21 mouse cellular contexts compared by ENCODE assay signal in genomic region chr2:81287414-81287813, GRCm38 (mm10).
"Had no signal": no experiment of that assay in that cellular context is flagged by ENCODE, and none has a peak within 500 bp of the region (broad histone marks: within the 10 kb centered on the region; RNA-seq: fewer than 3 reads in every experiment).

No protein-coding gene starts in this region.

- H3K4me2 ChIP-seq: limb, embryonic 12.5 days; limb, embryonic 15.5 days; liver, embryonic 11.5 days; lung, embryonic 15.5 days; midbrain, embryonic 12.5 days; midbrain, embryonic 15.5 days; stomach, embryonic 15.5 days had no signal

- H3K4me1 ChIP-seq: limb, embryonic 15.5 days; lung, embryonic 15.5 days; midbrain, embryonic 12.5 days; midbrain, embryonic 15.5 days; stomach, embryonic 15.5 days had no signal

- ATAC-seq: intestine, embryonic 16.5 days; liver, postnatal 0 days; midbrain, embryonic 15.5 days had no signal

- H3K9me3 ChIP-seq: limb, embryonic 15.5 days; lung, embryonic 15.5 days; midbrain, embryonic 12.5 days; midbrain, embryonic 15.5 days; stomach, embryonic 15.5 days had no signal

- H3K36me3 ChIP-seq: limb, embryonic 12.5 days; limb, embryonic 15.5 days; lung, embryonic 15.5 days; midbrain, embryonic 12.5 days; midbrain, embryonic 15.5 days; stomach, embryonic 15.5 days had no signal

- H3K27me3 ChIP-seq: limb, embryonic 12.5 days; limb, embryonic 15.5 days; lung, embryonic 15.5 days; midbrain, embryonic 12.5 days; midbrain, embryonic 15.5 days; stomach, embryonic 15.5 days had no signal

- DNase-seq: kidney, adult 18-20 months; kidney, adult 9 months; kidney, postnatal 14 days; kidney, postnatal 4 days; left cerebral cortex, postnatal 4 days; liver, postnatal 0 days; lung, postnatal 14 days; lung, postnatal 4 days; right cerebral cortex, adult 18-20 months; right cerebral cortex, postnatal 14 days; right cerebral cortex, postnatal 4 days; thymus, postnatal 25 days had no signal

- H3K4me3 ChIP-seq: limb, embryonic 12.5 days; limb, embryonic 15.5 days; lung, embryonic 15.5 days; midbrain, embryonic 12.5 days; midbrain, embryonic 15.5 days; stomach, embryonic 15.5 days had no signal

- H3K27ac ChIP-seq: limb, embryonic 12.5 days; limb, embryonic 15.5 days; liver, embryonic 14.5 days; lung, embryonic 15.5 days; midbrain, embryonic 12.5 days; midbrain, embryonic 15.5 days; stomach, embryonic 15.5 days had no signal

- H3K9ac ChIP-seq: limb, embryonic 12.5 days; limb, embryonic 15.5 days; liver, embryonic 14.5 days; liver, postnatal 0 days; lung, embryonic 15.5 days; midbrain, embryonic 12.5 days; midbrain, embryonic 15.5 days; stomach, embryonic 15.5 days had no signal
